Mouse (Mus musculus) MEL (cell line): Measurements from ENCODE around the gene Hint2. TPM values are rescaled to one million over a fixed set of nuclear protein-coding genes. Genes with fewer than 3 reads are reported as not detected.

Source experiments
- DNase-seq: peaks from one replicate; pipeline ENCODE4 v3.0.0; 2011; ENCODE audit warnings: low read depth, low spot score
- H3K27ac ChIP-seq: 2 replicates; pipeline ENCODE4 v1.5.1; 2012; ENCODE audit warnings: low read depth, mild to moderate bottlenecking, control low read depth, low read length, moderate library complexity; ENCODE audit not compliant: control insufficient read depth
- H3K27me3 ChIP-seq, 2 experiments: fragments of 150-350 bp in 1 of 2; sonication (generic) in 1 of 2; 2 replicates each; pipeline ENCODE4 v1.6.1; 2012; ENCODE audit warnings: low read length in 2 of 2, mild to moderate bottlenecking in 2 of 2, improper control_type of control experiment in 1 of 2, moderate library complexity in 1 of 2; ENCODE audit not compliant: insufficient read depth in 2 of 2, control insufficient read depth in 1 of 2
- H3K36me3 ChIP-seq, 2 experiments: 2 replicates each; pipeline ENCODE4 v1.6.1; 2012 to 2014; ENCODE audit warnings: low read length in 2 of 2, improper control_type of control experiment in 1 of 2, inconsistent platforms in 1 of 2, mild to moderate bottlenecking in 1 of 2; ENCODE audit not compliant: insufficient read depth in 2 of 2, control insufficient read depth in 1 of 2
- H3K4me1 ChIP-seq, 2 experiments: fragments of 150-350 bp in 1 of 2; sonication (generic) in 1 of 2; 2 replicates each; pipeline ENCODE4 v1.6.1; 2012; ENCODE audit warnings: low read length in 2 of 2, improper control_type of control experiment in 1 of 2, mild to moderate bottlenecking in 1 of 2; ENCODE audit not compliant: insufficient read depth in 2 of 2, control insufficient read depth in 1 of 2
- H3K4me3 ChIP-seq, 2 experiments: fragments of 150-350 bp in 1 of 2; sonication (generic) in 1 of 2; 2 replicates each; pipeline ENCODE4 v1.5.1; 2012; ENCODE audit warnings: low read depth in 2 of 2, low read length in 2 of 2, mild to moderate bottlenecking in 2 of 2, moderate library complexity in 2 of 2, control low read depth in 1 of 2, improper control_type of control experiment in 1 of 2; ENCODE audit not compliant: control insufficient read depth in 1 of 2, insufficient read depth in 1 of 2
- H3K79me2 ChIP-seq: 2 replicates; pipeline ENCODE4 v1.6.1; 2012; ENCODE audit warnings: mild to moderate bottlenecking, low read length, moderate library complexity; ENCODE audit not compliant: control insufficient read depth, poor library complexity, insufficient read depth
- H3K9ac ChIP-seq: 2 replicates; pipeline ENCODE4 v1.6.1; 2012; ENCODE audit warnings: low read depth, mild to moderate bottlenecking, control low read depth, low read length, moderate library complexity; ENCODE audit not compliant: control insufficient read depth, poor library complexity, severe bottlenecking
- H3K9me3 ChIP-seq: fragments of 150-350 bp; sonication (generic); replicated peaks from 2 replicates; pipeline ENCODE4 v1.6.1; 2012; ENCODE audit warnings: mild to moderate bottlenecking, low read length, improper control_type of control experiment, moderate library complexity; ENCODE audit not compliant: insufficient read depth
- BHLHE40 ChIP-seq: IDR thresholded peaks from 2 replicates; pipeline ENCODE4 v1.6.1; 2012; ENCODE audit warnings: low read depth, mild to moderate bottlenecking, inconsistent platforms, low read length, improper control_type of control experiment, borderline replicate concordance
- CHD2 ChIP-seq: IDR thresholded peaks from 2 replicates; pipeline ENCODE4 v1.6.1; 2011; ENCODE audit warnings: low read length, improper control_type of control experiment
- E2F4 ChIP-seq: IDR thresholded peaks from 2 replicates; pipeline ENCODE4 v1.6.1; 2011; ENCODE audit warnings: low read depth, low read length, improper control_type of control experiment, borderline replicate concordance
- EP300 ChIP-seq, 2 experiments: IDR thresholded peaks; 2 replicates each; pipeline ENCODE4 v1.6.1; 2011; ENCODE audit warnings: improper control_type of control experiment in 2 of 2, low read length in 2 of 2, low read depth in 1 of 2, mild to moderate bottlenecking in 1 of 2
- ETS1 ChIP-seq: IDR thresholded peaks from 2 replicates; pipeline ENCODE4 v1.6.1; 2012; ENCODE audit warnings: low read depth, mild to moderate bottlenecking, inconsistent platforms, low read length, improper control_type of control experiment, moderate library complexity
- GABPA ChIP-seq: IDR thresholded peaks from 2 replicates; pipeline ENCODE4 v1.6.1; 2012; ENCODE audit warnings: low read depth, mild to moderate bottlenecking, inconsistent platforms, low read length, improper control_type of control experiment, moderate library complexity
- GATA1 ChIP-seq: IDR thresholded peaks from 2 replicates; pipeline ENCODE4 v1.6.1; 2011; ENCODE audit warnings: low read depth, low read length, improper control_type of control experiment
- HCFC1 ChIP-seq: IDR thresholded peaks from 2 replicates; pipeline ENCODE4 v1.6.1; 2012; ENCODE audit warnings: low read depth, mild to moderate bottlenecking, inconsistent platforms, low read length, improper control_type of control experiment, moderate library complexity
- JUND ChIP-seq: IDR thresholded peaks from 2 replicates; pipeline ENCODE4 v1.6.1; 2011; ENCODE audit warnings: low read depth, mild to moderate bottlenecking, improper control_type of control experiment, low read length
- KAT2A ChIP-seq: conservative IDR thresholded peaks from 2 replicates; pipeline ENCODE4 v1.6.1; 2012; ENCODE audit warnings: low read depth, low read length, improper control_type of control experiment, inconsistent platforms
- MAFK ChIP-seq: IDR thresholded peaks from 2 replicates; pipeline ENCODE4 v1.6.1; 2011; ENCODE audit warnings: low read depth, mild to moderate bottlenecking, low read length, improper control_type of control experiment, borderline replicate concordance
- MAX ChIP-seq: IDR thresholded peaks from 2 replicates; pipeline ENCODE4 v1.6.1; 2011; ENCODE audit warnings: low read length, improper control_type of control experiment
- MYB ChIP-seq: IDR thresholded peaks from 2 replicates; pipeline ENCODE4 v1.6.1; 2011; ENCODE audit warnings: mild to moderate bottlenecking, low read depth, low read length, improper control_type of control experiment
- MYC ChIP-seq: IDR thresholded peaks from 2 replicates; pipeline ENCODE4 v1.6.1; 2011; ENCODE audit warnings: low read depth, mild to moderate bottlenecking, low read length, improper control_type of control experiment, moderate library complexity
- NELFE ChIP-seq: IDR thresholded peaks from 2 replicates; pipeline ENCODE4 v1.6.1; 2011; ENCODE audit warnings: low read depth, low read length, improper control_type of control experiment
- NRF1 ChIP-seq: IDR thresholded peaks from 2 replicates; pipeline ENCODE4 v1.6.1; 2014; ENCODE audit warnings: low read depth, mild to moderate bottlenecking, inconsistent platforms, low read length, improper control_type of control experiment, moderate library complexity; ENCODE audit not compliant: poor library complexity, insufficient read depth, severe bottlenecking
- POLR2A ChIP-seq, 2 experiments: IDR thresholded peaks; 2 replicates each; pipeline ENCODE4 v1.6.1; 2011 to 2012; ENCODE audit warnings: low read length in 2 of 2, mild to moderate bottlenecking in 2 of 2, control low read depth in 1 of 2, improper control_type of control experiment in 1 of 2, low read depth in 1 of 2, moderate library complexity in 1 of 2; ENCODE audit not compliant: control insufficient read depth in 1 of 2, insufficient read depth in 1 of 2, poor library complexity in 1 of 2
- POLR2AphosphoS2 ChIP-seq: IDR thresholded peaks from 2 replicates; pipeline ENCODE4 v1.6.1; 2011; ENCODE audit warnings: low read length, improper control_type of control experiment
- POLR2AphosphoS5 ChIP-seq: IDR thresholded peaks from 2 replicates; pipeline ENCODE4 v1.6.1; 2012; ENCODE audit warnings: low read depth, borderline replicate concordance, mild to moderate bottlenecking, inconsistent platforms, low read length, moderate library complexity, mixed read lengths
- SIN3A ChIP-seq: IDR thresholded peaks from 2 replicates; pipeline ENCODE4 v1.6.1; 2012; ENCODE audit warnings: low read length, improper control_type of control experiment, inconsistent platforms
- SMC3 ChIP-seq: IDR thresholded peaks from 2 replicates; pipeline ENCODE4 v1.6.1; 2011; ENCODE audit warnings: low read depth, low read length, improper control_type of control experiment
- TAL1 ChIP-seq: IDR thresholded peaks from 2 replicates; pipeline ENCODE4 v1.6.1; 2012; ENCODE audit warnings: mild to moderate bottlenecking, inconsistent platforms, low read length, moderate library complexity, mixed read lengths
- TBP ChIP-seq: IDR thresholded peaks from 2 replicates; pipeline ENCODE4 v1.8.0; 2011; ENCODE audit warnings: low read depth, low read length, improper control_type of control experiment
- TCF12 ChIP-seq: IDR thresholded peaks from 2 replicates; pipeline ENCODE4 v1.6.1; 2014; ENCODE audit warnings: low read depth, mild to moderate bottlenecking, inconsistent platforms, low read length, improper control_type of control experiment, moderate library complexity
- UBTF ChIP-seq: IDR thresholded peaks from 2 replicates; pipeline ENCODE4 v1.6.1; 2012; ENCODE audit warnings: low read depth, mild to moderate bottlenecking, inconsistent platforms, low read length, improper control_type of control experiment, moderate library complexity, borderline replicate concordance; ENCODE audit not compliant: insufficient read depth
- USF2 ChIP-seq, 2 experiments: IDR thresholded peaks; 2 replicates each; pipeline ENCODE4 v1.6.1; 2011 to 2012; ENCODE audit warnings: improper control_type of control experiment in 2 of 2, low read length in 2 of 2, borderline replicate concordance in 1 of 2, inconsistent platforms in 1 of 2, low read depth in 1 of 2, mild to moderate bottlenecking in 1 of 2; ENCODE audit not compliant: insufficient read depth in 1 of 2
- ZC3H11A ChIP-seq: IDR thresholded peaks from 2 replicates; pipeline ENCODE4 v1.6.1; 2012; ENCODE audit warnings: low read depth, mild to moderate bottlenecking, inconsistent platforms, low read length, improper control_type of control experiment
- ZKSCAN1 ChIP-seq: IDR thresholded peaks from 2 replicates; pipeline ENCODE4 v1.6.1; 2012; ENCODE audit warnings: low read depth, mild to moderate bottlenecking, inconsistent platforms, low read length, improper control_type of control experiment, moderate library complexity
- ZMIZ1 ChIP-seq: IDR thresholded peaks from 2 replicates; pipeline ENCODE4 v1.6.1; 2012; ENCODE audit warnings: low read depth, mild to moderate bottlenecking, inconsistent platforms, low read length, improper control_type of control experiment, moderate library complexity
- ZNF384 ChIP-seq: IDR thresholded peaks from 2 replicates; pipeline ENCODE4 v1.6.1; 2012; ENCODE audit warnings: low read depth, mild to moderate bottlenecking, inconsistent platforms, low read length, improper control_type of control experiment
- polyA plus RNA-seq, 2 experiments: library from polyadenylated mRNA; stranded (reverse) in 1 of 2; unstranded in 1 of 2; fragments of >175 nt in 1 of 2; fragments of >200 nt in 1 of 2; gene quantifications; 2 replicates each; pipeline versions ENCODE4 v1.2.1 to v1.2.4; 2012; ENCODE audit warnings: low replicate concordance in 2 of 2, low read depth in 1 of 2; ENCODE audit not compliant: insufficient read length in 2 of 2, insufficient read depth in 1 of 2, missing spikeins in 1 of 2
- total RNA-seq: library from RNA; depleted of rRNA; stranded (reverse); fragments of 300-350 nt; gene quantifications from 2 replicates; pipeline ENCODE4 v1.2.3, GENCODE M21; 2012

The Hint2 gene
- total and polyA plus RNA-seq, 3 experiments: 33.2 to 254 (median 46.4) TPM

- TF ChIP-seq NRF1: no peak
- TF ChIP-seq CHD2: no peak
- no peak for TF ChIP-seq MAFK
- Histone ChIP-seq H3K9me3 (no peaks in the 10 kb centered on the region), H3K4me1 (peaks cover 4 to 28% of the 10 kb centered on the region in 2 experiments), H3K79me2 (no peaks in the 10 kb centered on the region), H3K36me3 (peaks cover 0 to 23% of the 10 kb centered on the region in 2 experiments; a peak in 2 of 4 replicates), H3K4me3 (no peak overlapping the region), H3K27me3 (peaks cover 0 to 5% of the 10 kb centered on the region in 2 experiments; a peak in 1 of 4 replicates), H3K9ac (no peak overlapping the region), H3K27ac (peak overlapping the region; percentile 32)
- no peak for DNase-seq
Measured at GRCm38 (mm10) chr4:43695249-43695671, 39.0 kb upstream of the Hint2 start.

- no peaks in the 10 kb centered on the region for H3K9me3 ChIP-seq
- peaks cover 4 to 28% of the 10 kb centered on the region in 2 experiments for H3K4me1 ChIP-seq
- H3K4me3 ChIP-seq: no peak overlapping the region
- H3K36me3 ChIP-seq: peaks cover 0 to 23% of the 10 kb centered on the region in 2 experiments; a peak in 2 of 4 replicates
- peaks cover 0 to 5% of the 10 kb centered on the region in 2 experiments; a peak in 1 of 4 replicates for H3K27me3 ChIP-seq
- no peak overlapping the region for H3K9ac ChIP-seq
- DNase-seq: peak; percentile 73
- H3K79me2 ChIP-seq: no peaks in the 10 kb centered on the region
- peak overlapping the region; percentile 43 for H3K27ac ChIP-seq
- TF ChIP-seq ZC3H11A (no peak), MYC (peak; percentile 65; the same call in 1 of the 2 replicates), POLR2AphosphoS2 (no peak), ZMIZ1 (no peak), ZNF384 (no peak), BHLHE40 (peak; percentile 53; the same call in 1 of the 2 replicates), JUND (no peak), ETS1 (peak; percentile 81; the same call in 1 of the 2 replicates), EP300 (IDR thresholded peaks at IDR 0.05; ENCODE audit: low read depth in 1 of 2, low read length in 2 of 2) (peak; percentile 81 to 87), SMC3 (no peak), E2F4 (no peak), MAFK (no peak; the same call in 1 of the 2 replicates), TBP (no peak), ZKSCAN1 (peak; percentile 98), NELFE (no peak), GABPA (no peak), POLR2AphosphoS5 (no peak), TCF12 (peak; percentile 70), GATA1 (peak; percentile 84), HCFC1 (no peak; the same call in 1 of the 2 replicates), SIN3A (peak; percentile 54; the same call in 1 of the 2 replicates), MAX (peak; percentile 45; the same call in 1 of the 2 replicates), TAL1 (peak; percentile 73), MYB (0 out of 2 replicates have a peak, but pooled peaks have one; percentile 18), KAT2A (no peak), POLR2A (IDR thresholded peaks at IDR 0.05; ENCODE audit: control insufficient read depth in 1 of 2, insufficient read depth in 1 of 2, low read depth in 1 of 2, low read length in 2 of 2, poor library complexity in 1 of 2) (no peak), UBTF (no peak), USF2 (IDR thresholded peaks at IDR 0.05; ENCODE audit: borderline replicate concordance in 1 of 2, insufficient read depth in 1 of 2, low read depth in 1 of 2, low read length in 2 of 2) (no peak)
Measured at GRCm38 (mm10) chr4:43694439-43695248, 38.4 kb upstream of the Hint2 start.
